Mouse (Mus musculus): ENCODE measurements at regions not wholly inside any gene's neighbourhood (a gene's known extent, or its start where the extent isn't known, plus 50 kb on each side); places are given as distances from the start of the nearest gene placed in this dataset.
A peak's percentile ranks its signal among the peaks of the same experiment; 100 is the strongest.

DNA sequence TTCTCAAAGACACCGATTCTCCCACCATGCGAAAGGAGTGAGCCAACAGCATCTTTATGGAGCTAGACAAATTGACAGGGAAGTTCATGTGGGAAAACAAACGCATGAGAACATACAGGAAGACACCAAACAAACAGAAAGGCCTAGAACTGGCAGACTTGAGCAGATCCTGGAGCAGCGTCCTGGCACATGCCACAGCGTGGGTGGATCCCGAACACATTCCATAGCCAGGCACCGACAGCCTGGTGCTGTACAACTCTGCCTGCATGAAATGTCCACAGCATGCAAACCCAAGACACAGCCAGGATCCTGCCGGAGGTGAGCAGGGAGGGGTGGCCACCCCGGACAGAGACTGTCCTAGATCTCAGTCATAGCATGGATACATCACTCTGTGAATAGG lies 177.2 kb downstream of the Mroh4 start:
- Histone ChIP-seq H3K4me1 (ENCODE audit: control insufficient read depth in 1 of 2, insufficient read depth in 2 of 2) (no peaks in the 10 kb centered on the region), H3K4me2 (ENCODE audit: insufficient read depth, low read depth, poor library complexity, severe bottlenecking) (no peak overlapping the region), H3K27me3 (replicated peaks) (no peaks in the 10 kb centered on the region), H3K27ac (ENCODE audit: insufficient read depth, low read depth) (no peak overlapping the region), H3K4me3 (replicated peaks in 1 of 3; ENCODE audit: low read depth in 2 of 3, low read length in 2 of 3, poor library complexity in 1 of 3) (no peak overlapping the region), H3K9ac (ENCODE audit: insufficient read depth, low read depth) (no peak overlapping the region), H3K36me3 (replicated peaks in 1 of 2; ENCODE audit: control insufficient read depth in 1 of 2, insufficient read depth in 1 of 2, low read length in 1 of 2) (no peaks in the 10 kb centered on the region), H3K79me2 (replicated peaks; ENCODE audit: control insufficient read depth, extremely low read depth, insufficient read depth, poor library complexity, severe bottlenecking) (no peaks in the 10 kb centered on the region), H3K9me3 (replicated peaks; ENCODE audit: low read length) (peaks cover 25% of the 10 kb centered on the region)
- DNase-seq (ENCODE audit: extremely low read depth), result no peak
- no peak for TF ChIP-seq USF1 (IDR thresholded peaks at IDR 0.05; ENCODE audit: low read depth, low read length)
- TF ChIP-seq SMC3 (IDR thresholded peaks at IDR 0.05; ENCODE audit: low read depth, low read length), result no peak
- no peak for TF ChIP-seq CHD2 (IDR thresholded peaks at IDR 0.05; ENCODE audit: low read length)
- TF ChIP-seq JUND (conservative IDR thresholded peaks at IDR 0.05; ENCODE audit: low read depth, low read length), result no peak
- TF ChIP-seq KAT2A (IDR thresholded peaks at IDR 0.05; ENCODE audit: insufficient replicate concordance, low read length), result no peak
- TF ChIP-seq ZC3H11A (IDR thresholded peaks at IDR 0.05; ENCODE audit: low read depth, low read length), result no peak
- TF ChIP-seq HCFC1 (IDR thresholded peaks at IDR 0.05; ENCODE audit: low read depth, low read length), result no peak
- no peak for TF ChIP-seq POLR2AphosphoS2 (IDR thresholded peaks at IDR 0.05; ENCODE audit: low read depth, low read length)
- no peak for TF ChIP-seq MYC (IDR thresholded peaks at IDR 0.05; ENCODE audit: low read depth, low read length)
- TF ChIP-seq PAX5 (IDR thresholded peaks at IDR 0.05; ENCODE audit: low read length), result no peak
- TF ChIP-seq E2F4 (IDR thresholded peaks at IDR 0.05; ENCODE audit: insufficient replicate concordance, low read depth, low read length), result no peak
- TF ChIP-seq RCOR1 (conservative IDR thresholded peaks at IDR 0.05; ENCODE audit: low read depth, low read length), result no peak
- no peak for TF ChIP-seq EP300 (IDR thresholded peaks at IDR 0.05; ENCODE audit: low read length)
- in situ Hi-C loops (cut with MboI; ENCODE audit: low pct_ligation_motif_present, low pct_unique_long_range_greater_than_20kb, low sequenced_read_pairs) (no loop called here), dilution Hi-C loops (cut with MboI; ENCODE audit: extremely low pct_ligation_motif_present, extremely low pct_unique_long_range_greater_than_20kb, low sequenced_read_pairs) (no loop called here)

DNA sequence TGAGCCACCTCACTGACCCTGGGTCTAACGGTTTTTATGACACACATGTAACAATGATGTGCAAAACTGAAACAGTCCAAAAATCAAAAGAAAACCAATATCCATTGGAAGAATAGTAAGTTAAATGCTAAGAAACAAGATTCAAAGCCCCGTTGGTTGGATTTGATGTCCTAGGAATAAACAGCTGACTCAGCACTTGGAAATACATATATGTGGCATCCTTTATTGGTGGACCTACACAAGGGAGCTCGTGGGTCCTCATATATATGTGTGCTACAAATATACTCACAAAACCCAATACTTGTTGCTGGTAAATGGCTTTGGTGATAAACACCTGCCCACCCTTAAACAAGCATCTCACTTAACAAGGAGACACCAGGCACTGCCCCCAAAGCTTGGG lies 178.2 kb downstream of the Mroh4 start:
- Histone ChIP-seq H3K4me1 (ENCODE audit: control insufficient read depth in 1 of 2, insufficient read depth in 2 of 2) (no peaks in the 10 kb centered on the region), H3K9ac (ENCODE audit: insufficient read depth, low read depth) (no peak overlapping the region), H3K4me3 (replicated peaks in 1 of 3; ENCODE audit: low read depth in 2 of 3, low read length in 2 of 3, poor library complexity in 1 of 3) (no peak overlapping the region), H3K9me3 (replicated peaks; ENCODE audit: low read length) (peaks cover 26% of the 10 kb centered on the region), H3K79me2 (replicated peaks; ENCODE audit: control insufficient read depth, extremely low read depth, insufficient read depth, poor library complexity, severe bottlenecking) (no peaks in the 10 kb centered on the region), H3K27ac (ENCODE audit: insufficient read depth, low read depth) (no peak overlapping the region), H3K36me3 (replicated peaks in 1 of 2; ENCODE audit: control insufficient read depth in 1 of 2, insufficient read depth in 1 of 2, low read length in 1 of 2) (no peaks in the 10 kb centered on the region), H3K4me2 (ENCODE audit: insufficient read depth, low read depth, poor library complexity, severe bottlenecking) (no peak overlapping the region), H3K27me3 (replicated peaks) (no peaks in the 10 kb centered on the region)
- in situ Hi-C loops (cut with MboI; ENCODE audit: low pct_ligation_motif_present, low pct_unique_long_range_greater_than_20kb, low sequenced_read_pairs) (no loop called here), dilution Hi-C loops (cut with MboI; ENCODE audit: extremely low pct_ligation_motif_present, extremely low pct_unique_long_range_greater_than_20kb, low sequenced_read_pairs) (no loop called here)
- TF ChIP-seq MAFK (IDR thresholded peaks at IDR 0.05; ENCODE audit: insufficient replicate concordance, low read length) (peak; percentile 92), POLR2AphosphoS2 (IDR thresholded peaks at IDR 0.05; ENCODE audit: low read depth, low read length) (no peak)
- no peak for DNase-seq (ENCODE audit: extremely low read depth)

DNA sequence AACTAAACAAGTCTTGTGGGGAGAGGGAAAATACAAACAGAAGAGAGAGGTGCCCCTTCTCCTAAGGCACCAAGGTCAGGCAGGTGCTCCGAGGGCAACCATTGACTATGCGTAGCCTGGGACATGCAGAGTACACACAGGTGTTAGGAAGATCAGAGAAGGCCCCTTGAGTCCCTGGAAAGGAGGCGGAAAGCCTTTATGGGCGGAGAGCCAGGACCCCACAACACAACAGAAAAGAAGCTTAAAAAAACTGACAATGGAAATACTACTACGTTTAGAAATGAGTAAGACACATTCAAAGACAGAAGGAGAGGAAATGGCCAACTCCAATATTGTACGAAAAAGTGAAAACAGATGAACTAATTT lies 179.5 kb downstream of the Mroh4 start:
- Histone ChIP-seq H3K9ac (ENCODE audit: insufficient read depth, low read depth) (no peak overlapping the region), H3K9me3 (replicated peaks; ENCODE audit: low read length) (peaks cover 26% of the 10 kb centered on the region), H3K4me2 (ENCODE audit: insufficient read depth, low read depth, poor library complexity, severe bottlenecking) (no peak overlapping the region), H3K4me3 (replicated peaks in 1 of 3; ENCODE audit: low read depth in 2 of 3, low read length in 2 of 3, poor library complexity in 1 of 3) (no peak overlapping the region), H3K27ac (ENCODE audit: insufficient read depth, low read depth) (no peak overlapping the region), H3K79me2 (replicated peaks; ENCODE audit: control insufficient read depth, extremely low read depth, insufficient read depth, poor library complexity, severe bottlenecking) (no peaks in the 10 kb centered on the region), H3K27me3 (replicated peaks) (no peaks in the 10 kb centered on the region), H3K36me3 (replicated peaks in 1 of 2; ENCODE audit: control insufficient read depth in 1 of 2, insufficient read depth in 1 of 2, low read length in 1 of 2) (no peaks in the 10 kb centered on the region), H3K4me1 (ENCODE audit: control insufficient read depth in 1 of 2, insufficient read depth in 2 of 2) (no peaks in the 10 kb centered on the region)
- TF ChIP-seq ZMIZ1 (IDR thresholded peaks at IDR 0.05; ENCODE audit: low read depth, low read length), result no peak
- no peak for TF ChIP-seq USF1 (IDR thresholded peaks at IDR 0.05; ENCODE audit: low read depth, low read length)
- dilution Hi-C loops (cut with MboI; ENCODE audit: extremely low pct_ligation_motif_present, extremely low pct_unique_long_range_greater_than_20kb, low sequenced_read_pairs) (no loop called here), in situ Hi-C loops (cut with MboI; ENCODE audit: low pct_ligation_motif_present, low pct_unique_long_range_greater_than_20kb, low sequenced_read_pairs) (no loop called here)
- no peak for DNase-seq (ENCODE audit: extremely low read depth)
